9 mouse cellular contexts compared by ENCODE assay signal in the genomic region with DNA sequence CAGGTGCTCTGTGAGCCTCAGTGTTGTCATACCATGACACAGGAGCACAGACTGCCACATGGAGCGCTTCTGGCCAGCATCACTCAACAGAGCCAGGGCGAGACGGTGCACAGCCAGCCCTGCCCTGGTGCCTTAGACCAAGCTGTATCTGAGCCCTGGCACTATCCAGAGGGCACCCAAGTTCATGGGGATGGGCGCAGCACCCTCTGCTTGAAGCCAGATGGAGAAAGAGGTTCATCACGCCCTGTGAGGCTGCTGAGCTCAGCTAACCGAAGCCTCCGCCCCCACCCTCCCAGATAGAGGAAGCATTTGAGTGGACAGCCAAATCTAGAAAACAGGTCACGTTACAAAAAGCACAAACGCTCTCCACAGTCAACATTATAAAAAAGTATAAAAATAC. TPM values are rescaled to one million over a fixed set of nuclear protein-coding genes. Genes with fewer than 3 reads are reported as not detected.
DNase-seq lines count a peak whose midpoint lies in the region; ATAC-seq and TF ChIP-seq lines count a peak whose summit lies in the region.
"Had no signal": no experiment of that assay in that cellular context is flagged by ENCODE, and none has a peak within 500 bp of the region (broad histone marks: within the 10 kb centered on the region; RNA-seq: fewer than 3 reads in every experiment).

No protein-coding gene starts in this region.

- H3K4me1 ChIP-seq in forebrain, embryonic 12.5 days = peaks cover 50% of the 10 kb centered on the region
- H3K4me1 ChIP-seq in forebrain, embryonic 16.5 days (replicated peaks; ENCODE audit: control insufficient read depth, insufficient read depth, low read length) = peaks cover 45% of the 10 kb centered on the region
- H3K4me1 ChIP-seq in liver, embryonic 13.5 days (replicated peaks) = no peaks in the 10 kb centered on the region
- peaks cover 5% of the 10 kb centered on the region for H3K4me1 ChIP-seq in liver, embryonic 11.5 days (replicated peaks; ENCODE audit: control insufficient read depth, insufficient read depth, low read length)
- H3K4me1 ChIP-seq in bone marrow macrophage, adult 2 months (ENCODE audit: control insufficient read depth, insufficient read depth, low read length) = peaks cover 14% of the 10 kb centered on the region
- peaks cover 79% of the 10 kb centered on the region for H3K4me1 ChIP-seq in limb, embryonic 10.5 days

- H3K9me3 ChIP-seq in forebrain, embryonic 12.5 days = no peaks in the 10 kb centered on the region
- no peaks in the 10 kb centered on the region for H3K9me3 ChIP-seq in forebrain, embryonic 16.5 days (ENCODE audit: control insufficient read depth, low read length)
- no peaks in the 10 kb centered on the region for H3K9me3 ChIP-seq in liver, embryonic 13.5 days (replicated peaks)
- H3K9me3 ChIP-seq in liver, embryonic 11.5 days (ENCODE audit: control insufficient read depth, low read length) = no peaks in the 10 kb centered on the region
- H3K9me3 ChIP-seq in limb, embryonic 10.5 days (replicated peaks) = no peaks in the 10 kb centered on the region

- H3K4me2 ChIP-seq in forebrain, embryonic 12.5 days = no peak overlapping the region
- H3K4me2 ChIP-seq in forebrain, embryonic 16.5 days (ENCODE audit: low read length) = no peak overlapping the region
- no peak overlapping the region for H3K4me2 ChIP-seq in liver, embryonic 13.5 days
- no peak overlapping the region for H3K4me2 ChIP-seq in liver, embryonic 11.5 days

- H3K9ac ChIP-seq in forebrain, embryonic 12.5 days = no peak overlapping the region
- no peak overlapping the region for H3K9ac ChIP-seq in forebrain, embryonic 16.5 days (replicated peaks; ENCODE audit: low read depth, low read length)
- no peak overlapping the region for H3K9ac ChIP-seq in liver, embryonic 13.5 days
- no peak overlapping the region for H3K9ac ChIP-seq in liver, embryonic 11.5 days (ENCODE audit: low read depth, low read length)

- no peak for ATAC-seq in forebrain, embryonic 12.5 days (ENCODE audit: low FRiP score)
- ATAC-seq in forebrain, embryonic 16.5 days = no peak
- 0 out of 2 replicates have a peak, but pooled peaks have one; percentile 11 for ATAC-seq in liver, embryonic 13.5 days (ENCODE audit: low read depth)
- no peak for ATAC-seq in liver, embryonic 11.5 days (replicated peaks; ENCODE audit: low FRiP score)

- no peak for TF ChIP-seq POLR2A in bone marrow macrophage, adult 2 months (IDR thresholded peaks at IDR 0.05; ENCODE audit: borderline replicate concordance, low read depth, low read length)

- no peaks in the 10 kb centered on the region for H3K27me3 ChIP-seq in forebrain, embryonic 12.5 days
- H3K27me3 ChIP-seq in forebrain, embryonic 16.5 days (replicated peaks; ENCODE audit: control insufficient read depth, insufficient read depth, low read length) = no peaks in the 10 kb centered on the region
- H3K27me3 ChIP-seq in liver, embryonic 13.5 days = peaks cover 15% of the 10 kb centered on the region
- H3K27me3 ChIP-seq in liver, embryonic 11.5 days (replicated peaks; ENCODE audit: control insufficient read depth, insufficient read depth, low read length) = peaks cover 5% of the 10 kb centered on the region
- H3K27me3 ChIP-seq in limb, embryonic 10.5 days (ENCODE audit: low read depth, poor library complexity, severe bottlenecking) = no peaks in the 10 kb centered on the region

- TF ChIP-seq CTCF in bone marrow macrophage, adult 2 months (IDR thresholded peaks at IDR 0.05; ENCODE audit: low read depth, low read length) = no peak

- WGBS in forebrain, embryonic 12.5 days = 87% methylated on average over 9 of the region's 9 CpGs
- 82% methylated on average over 9 of the region's 9 CpGs for WGBS in forebrain, embryonic 16.5 days
- 65% methylated on average over 9 of the region's 9 CpGs for WGBS in liver, embryonic 13.5 days (ENCODE audit: insufficient replicate concordance)
- 75% methylated on average over 9 of the region's 9 CpGs for WGBS in liver, embryonic 11.5 days
- 88% methylated on average over 9 of the region's 9 CpGs for WGBS in limb, embryonic 10.5 days

- no peak for DNase-seq in liver, embryonic 13.5 days
- no peak for DNase-seq in liver, embryonic 11.5 days (ENCODE audit: low spot score)
- DNase-seq in limb, embryonic 10.5 days (ENCODE audit: low spot score) = no peak
- no peak for DNase-seq in thymus, postnatal 36 days
- no peak for DNase-seq in c-Kit-positive CD71-positive TER-119-positive erythroid progenitor cells, embryonic 14.5 days (ENCODE audit: low spot score)
- DNase-seq: cerebellum, adult 8-10 months had no signal

- H3K36me3 ChIP-seq in forebrain, embryonic 12.5 days (replicated peaks) = peaks cover 69% of the 10 kb centered on the region
- H3K36me3 ChIP-seq in forebrain, embryonic 16.5 days (ENCODE audit: control insufficient read depth, insufficient read depth) = peaks cover 14% of the 10 kb centered on the region
- H3K36me3 ChIP-seq in liver, embryonic 13.5 days = no peaks in the 10 kb centered on the region
- H3K36me3 ChIP-seq in liver, embryonic 11.5 days (ENCODE audit: control insufficient read depth, insufficient read depth, low read length) = peaks cover 2% of the 10 kb centered on the region; the same call in 1 of the 2 replicates
- H3K36me3 ChIP-seq in limb, embryonic 10.5 days = peaks cover 81% of the 10 kb centered on the region

- peak overlapping the region; percentile 37; the same call in 1 of the 2 replicates for H3K27ac ChIP-seq in forebrain, embryonic 12.5 days
- no peak overlapping the region for H3K27ac ChIP-seq in forebrain, embryonic 16.5 days (ENCODE audit: low read length)
- H3K27ac ChIP-seq in liver, embryonic 13.5 days = no peak overlapping the region
- no peak overlapping the region for H3K27ac ChIP-seq in liver, embryonic 11.5 days (ENCODE audit: low read depth, low read length)
- peak overlapping the region; percentile 77 for H3K27ac ChIP-seq in bone marrow macrophage, adult 2 months (ENCODE audit: insufficient read depth, low read depth, low read length)
- H3K27ac ChIP-seq in limb, embryonic 10.5 days = peak overlapping the region; percentile 48

- no peak overlapping the region for H3K4me3 ChIP-seq in forebrain, embryonic 12.5 days (replicated peaks)
- no peak overlapping the region for H3K4me3 ChIP-seq in forebrain, embryonic 16.5 days (replicated peaks; ENCODE audit: low read length)
- H3K4me3 ChIP-seq in liver, embryonic 13.5 days (replicated peaks) = no peak overlapping the region
- no peak overlapping the region for H3K4me3 ChIP-seq in liver, embryonic 11.5 days (ENCODE audit: low read depth, low read length)
- no peak overlapping the region for H3K4me3 ChIP-seq in bone marrow macrophage, adult 2 months (ENCODE audit: insufficient read depth, low read length)
- no peak overlapping the region for H3K4me3 ChIP-seq in limb, embryonic 10.5 days

RNA-seq across cellular contexts. Expression of gene Mfap2, which starts 6.1 kb away (rescaled TPM):
- polyA plus RNA-seq in forebrain, embryonic 12.5 days (2016; fragmentation: Nextera tagmentation; extraction: Ambion mirVana) = 250 and 275 TPM in 2 replicates
- polyA plus RNA-seq in forebrain, embryonic 16.5 days (2015; fragmentation: Nextera tagmentation; extraction: Ambion mirVana) = 190 and 202 TPM in 2 replicates
- polyA plus RNA-seq in liver, embryonic 13.5 days (2015; fragmentation: Nextera tagmentation; extraction: Ambion mirVana) = 21.8 and 22.5 TPM in 2 replicates
- polyA plus RNA-seq in liver, embryonic 11.5 days (2014; fragmentation: Nextera tagmentation; extraction: Ambion mirVana) = 107 and 128 TPM in 2 replicates
- polyA plus RNA-seq in bone marrow macrophage, adult 2 months (2012; ENCODE audit: insufficient read depth, insufficient read length, missing spikeins) = not detected in 2 replicates
- polyA plus RNA-seq in limb, embryonic 10.5 days (2016; fragmentation: Nextera tagmentation; extraction: Ambion mirVana) = 444 and 521 TPM in 2 replicates

RNA-seq across cellular contexts. Expression of gene Atp13a2, which starts 29.6 kb away (rescaled TPM):
- 75.5 and 82.3 TPM in 2 replicates for polyA plus RNA-seq in forebrain, embryonic 12.5 days (2016; fragmentation: Nextera tagmentation; extraction: Ambion mirVana)
- 126 and 142 TPM in 2 replicates for polyA plus RNA-seq in forebrain, embryonic 16.5 days (2015; fragmentation: Nextera tagmentation; extraction: Ambion mirVana)
- polyA plus RNA-seq in liver, embryonic 13.5 days (2015; fragmentation: Nextera tagmentation; extraction: Ambion mirVana) = 15.6 and 16.1 TPM in 2 replicates
- 41.7 and 42.7 TPM in 2 replicates for polyA plus RNA-seq in liver, embryonic 11.5 days (2014; fragmentation: Nextera tagmentation; extraction: Ambion mirVana)
- 203 and 230 TPM in 2 replicates for polyA plus RNA-seq in bone marrow macrophage, adult 2 months (2012; ENCODE audit: insufficient read depth, insufficient read length, missing spikeins)
- polyA plus RNA-seq in limb, embryonic 10.5 days (2016; fragmentation: Nextera tagmentation; extraction: Ambion mirVana) = 33.9 and 44.0 TPM in 2 replicates

RNA-seq across cellular contexts. Expression of gene Crocc, which starts 44.0 kb away (rescaled TPM):
- polyA plus RNA-seq in forebrain, embryonic 12.5 days (2016; fragmentation: Nextera tagmentation; extraction: Ambion mirVana) = 15.4 and 17.4 TPM in 2 replicates
- 6.2 and 6.7 TPM in 2 replicates for polyA plus RNA-seq in forebrain, embryonic 16.5 days (2015; fragmentation: Nextera tagmentation; extraction: Ambion mirVana)
- polyA plus RNA-seq in liver, embryonic 13.5 days (2015; fragmentation: Nextera tagmentation; extraction: Ambion mirVana) = 0.48 and 0.59 TPM in 2 replicates
- 5.0 and 6.0 TPM in 2 replicates for polyA plus RNA-seq in liver, embryonic 11.5 days (2014; fragmentation: Nextera tagmentation; extraction: Ambion mirVana)
- polyA plus RNA-seq in bone marrow macrophage, adult 2 months (2012; ENCODE audit: insufficient read depth, insufficient read length, missing spikeins) = 6.9 and 8.1 TPM in 2 replicates
- polyA plus RNA-seq in limb, embryonic 10.5 days (2016; fragmentation: Nextera tagmentation; extraction: Ambion mirVana) = 10.6 and 11.4 TPM in 2 replicates

RNA-seq across cellular contexts. Expression of gene Sdhb, which starts 55.3 kb away (rescaled TPM):
- 380 and 396 TPM in 2 replicates for polyA plus RNA-seq in forebrain, embryonic 12.5 days (2016; fragmentation: Nextera tagmentation; extraction: Ambion mirVana)
- 420 and 438 TPM in 2 replicates for polyA plus RNA-seq in forebrain, embryonic 16.5 days (2015; fragmentation: Nextera tagmentation; extraction: Ambion mirVana)
- 242 TPM in 2 replicates for polyA plus RNA-seq in liver, embryonic 13.5 days (2015; fragmentation: Nextera tagmentation; extraction: Ambion mirVana)
- polyA plus RNA-seq in liver, embryonic 11.5 days (2014; fragmentation: Nextera tagmentation; extraction: Ambion mirVana) = 339 and 355 TPM in 2 replicates
- 145 and 163 TPM in 2 replicates for polyA plus RNA-seq in bone marrow macrophage, adult 2 months (2012; ENCODE audit: insufficient read depth, insufficient read length, missing spikeins)
- 428 and 436 TPM in 2 replicates for polyA plus RNA-seq in limb, embryonic 10.5 days (2016; fragmentation: Nextera tagmentation; extraction: Ambion mirVana)

Comparison
In these comparisons a context has a peak if more than half of its experiments do, and no peak if none do; other contexts are left out.
1. H3K27ac ChIP-seq: peak in forebrain, embryonic 12.5 days (single experiment), bone marrow macrophage, adult 2 months (single experiment) and limb, embryonic 10.5 days (single experiment); none in forebrain, embryonic 16.5 days (single experiment), liver, embryonic 13.5 days (single experiment) and liver, embryonic 11.5 days (single experiment).
2. RNA of gene Mfap2, which starts 6.1 kb away (polyA plus RNA-seq): 444 to 521 TPM in limb, embryonic 10.5 days, 250 to 275 TPM in forebrain, embryonic 12.5 days, 190 to 202 TPM in forebrain, embryonic 16.5 days, 107 to 128 TPM in liver, embryonic 11.5 days and 21.8 to 22.5 TPM in liver, embryonic 13.5 days; not detected in bone marrow macrophage, adult 2 months; every median in the first group is over 10 times any median in the second.